In genomic region chr5:144173648-144174047, GRCm38 (mm10) we compare ENCODE assay signal across 23 mouse cellular contexts. TPM values are rescaled to one million over a fixed set of nuclear protein-coding genes. Genes with fewer than 3 reads are reported as not detected.
DNase-seq lines count a peak whose midpoint lies in the region; ATAC-seq and TF ChIP-seq lines count a peak whose summit lies in the region.
"Had no signal": no experiment of that assay in that cellular context is flagged by ENCODE, and none has a peak within 500 bp of the region (broad histone marks: within the 10 kb centered on the region; RNA-seq: fewer than 3 reads in every experiment).

No protein-coding gene starts in this region.

- DNase-seq in forebrain, embryonic 11.5 days (ENCODE audit: low spot score), result peak; percentile 43
- peak; percentile 91 for DNase-seq in heart, adult 11 months
- no peak for DNase-seq in heart, adult 2 months
- DNase-seq in midbrain, embryonic 10.5 days (ENCODE audit: low spot score), result peak; percentile 10
- no peak for DNase-seq in midbrain, postnatal 0 days (ENCODE audit: low spot score)
- DNase-seq: adrenal gland, adult 2 months; adrenal gland, adult 8-10 months; adrenal gland, postnatal 10 days; adrenal gland, postnatal 14 days; adrenal gland, postnatal 25 days; adrenal gland, postnatal 36 days; B cell, adult 2 months; cerebellum, adult 11 months; cerebellum, adult 11-12 months had no signal

- TF ChIP-seq POLR2A in heart, adult 2 months (IDR thresholded peaks at IDR 0.05; ENCODE audit: insufficient read depth, low read depth, low read length), result no peak

- H3K4me1 ChIP-seq in forebrain, embryonic 11.5 days (replicated peaks; ENCODE audit: control insufficient read depth, insufficient read depth, low read length), result no peaks in the 10 kb centered on the region
- H3K4me1 ChIP-seq in forebrain, embryonic 12.5 days, result no peaks in the 10 kb centered on the region; the same call in 1 of the 2 replicates
- no peaks in the 10 kb centered on the region; the same call in 1 of the 2 replicates for H3K4me1 ChIP-seq in heart, adult 2 months (ENCODE audit: control insufficient read depth, insufficient read depth, low read length)
- peaks cover 3% of the 10 kb centered on the region; the same call in 1 of the 2 replicates for H3K4me1 ChIP-seq in midbrain, embryonic 10.5 days
- no peaks in the 10 kb centered on the region for H3K4me1 ChIP-seq in midbrain, postnatal 0 days (ENCODE audit: insufficient read depth, low read length)

- H3K4me2 ChIP-seq in forebrain, embryonic 11.5 days (ENCODE audit: low read depth, low read length, severe bottlenecking), result no peak overlapping the region
- H3K4me2 ChIP-seq in forebrain, embryonic 12.5 days, result no peak overlapping the region
- no peak overlapping the region for H3K4me2 ChIP-seq in midbrain, postnatal 0 days (ENCODE audit: low read depth, low read length, poor library complexity, severe bottlenecking)

- peaks cover 14% of the 10 kb centered on the region for H3K36me3 ChIP-seq in forebrain, embryonic 11.5 days (ENCODE audit: control insufficient read depth, insufficient read depth, low read length)
- peaks cover 87% of the 10 kb centered on the region for H3K36me3 ChIP-seq in forebrain, embryonic 12.5 days (replicated peaks)
- no peaks in the 10 kb centered on the region for H3K36me3 ChIP-seq in heart, adult 2 months (ENCODE audit: control insufficient read depth, insufficient read depth, low read length)
- H3K36me3 ChIP-seq in midbrain, embryonic 10.5 days, result peaks cover 95% of the 10 kb centered on the region
- H3K36me3 ChIP-seq in midbrain, postnatal 0 days (ENCODE audit: insufficient read depth, low read length), result peaks cover 62% of the 10 kb centered on the region

- ATAC-seq in forebrain, embryonic 11.5 days (replicated peaks; ENCODE audit: low FRiP score), result no peak
- no peak for ATAC-seq in forebrain, embryonic 12.5 days (ENCODE audit: low FRiP score)
- no peak for ATAC-seq in midbrain, postnatal 0 days (ENCODE audit: low FRiP score)
- ATAC-seq in erythroblast, adult 5-6 weeks (replicated peaks; ENCODE audit: low FRiP score, poor library complexity, severe bottlenecking), result 0 out of 2 replicates have a peak, but pooled peaks have one; percentile 7
- ATAC-seq in erythroid progenitor cell, adult 5-6 weeks (replicated peaks; ENCODE audit: low FRiP score, poor library complexity, severe bottlenecking), result no peak
- ATAC-seq: activated CD4-positive, CD25-positive, alpha-beta regulatory T cell, adult 4 months; CD4-positive, CD25-positive, alpha-beta regulatory T cell, adult 4 months; Patski had no signal

- 95% methylated on average over 18 of the region's 18 CpGs for WGBS in forebrain, embryonic 11.5 days
- 96% methylated on average over 18 of the region's 18 CpGs for WGBS in forebrain, embryonic 12.5 days
- WGBS in heart, adult 2 months, result 93% methylated on average over 18 of the region's 18 CpGs
- WGBS in midbrain, embryonic 10.5 days, result 93% methylated on average over 18 of the region's 18 CpGs
- WGBS in midbrain, postnatal 0 days, result 94% methylated on average over 18 of the region's 18 CpGs

- H3K9ac ChIP-seq in forebrain, embryonic 11.5 days (ENCODE audit: low read length), result no peak overlapping the region
- no peak overlapping the region for H3K9ac ChIP-seq in forebrain, embryonic 12.5 days
- H3K9ac ChIP-seq in heart, adult 2 months (ENCODE audit: low read depth, low read length), result no peak overlapping the region
- H3K9ac ChIP-seq in midbrain, postnatal 0 days (replicated peaks; ENCODE audit: low read length, poor library complexity, severe bottlenecking), result no peak overlapping the region

- H3K27ac ChIP-seq in forebrain, embryonic 11.5 days (ENCODE audit: low read depth, low read length), result no peak overlapping the region
- H3K27ac ChIP-seq in forebrain, embryonic 12.5 days, result no peak overlapping the region
- no peak overlapping the region for H3K27ac ChIP-seq in heart, adult 2 months
- no peak overlapping the region for H3K27ac ChIP-seq in midbrain, embryonic 10.5 days (replicated peaks)
- no peak overlapping the region for H3K27ac ChIP-seq in midbrain, postnatal 0 days (ENCODE audit: low read depth, low read length)

- H3K27me3 ChIP-seq in forebrain, embryonic 11.5 days (ENCODE audit: control insufficient read depth, insufficient read depth, low read length), result no peaks in the 10 kb centered on the region
- H3K27me3 ChIP-seq in forebrain, embryonic 12.5 days, result no peaks in the 10 kb centered on the region
- H3K27me3 ChIP-seq in heart, adult 2 months (ENCODE audit: control insufficient read depth, insufficient read depth, low read length), result no peaks in the 10 kb centered on the region
- no peaks in the 10 kb centered on the region for H3K27me3 ChIP-seq in midbrain, embryonic 10.5 days (ENCODE audit: low read depth, poor library complexity, severe bottlenecking)
- no peaks in the 10 kb centered on the region for H3K27me3 ChIP-seq in midbrain, postnatal 0 days (ENCODE audit: insufficient read depth, low read length)
- H3K27me3 ChIP-seq: CH12.LX, Patski had no signal

- TF ChIP-seq CTCF in heart, adult 2 months (IDR thresholded peaks at IDR 0.05), result no peak
- TF ChIP-seq CTCF in midbrain, postnatal 0 days (IDR thresholded peaks at IDR 0.05), result no peak

- H3K9me3 ChIP-seq in forebrain, embryonic 11.5 days (ENCODE audit: control insufficient read depth, low read length), result no peaks in the 10 kb centered on the region
- no peaks in the 10 kb centered on the region for H3K9me3 ChIP-seq in forebrain, embryonic 12.5 days
- no peaks in the 10 kb centered on the region for H3K9me3 ChIP-seq in midbrain, embryonic 10.5 days (replicated peaks)
- H3K9me3 ChIP-seq in midbrain, postnatal 0 days (ENCODE audit: low read length), result no peaks in the 10 kb centered on the region
- H3K9me3 ChIP-seq: G1E had no signal

- intact Hi-C loops in heart, adult 2 months (cut with DNase I), result no loop called here

- no peak for TF ChIP-seq EP300 in heart, adult 2 months (IDR thresholded peaks at IDR 0.05; ENCODE audit: insufficient read depth, low read depth, low read length)

- no peak overlapping the region for H3K4me3 ChIP-seq in forebrain, embryonic 11.5 days (ENCODE audit: low read depth, low read length)
- no peak overlapping the region for H3K4me3 ChIP-seq in forebrain, embryonic 12.5 days (replicated peaks)
- no peak overlapping the region for H3K4me3 ChIP-seq in heart, adult 2 months
- no peak overlapping the region for H3K4me3 ChIP-seq in midbrain, embryonic 10.5 days
- H3K4me3 ChIP-seq in midbrain, postnatal 0 days (ENCODE audit: low read depth, low read length), result no peak overlapping the region

- no peaks in the 10 kb centered on the region for H3K79me2 ChIP-seq in heart, adult 2 months (replicated peaks; ENCODE audit: control insufficient read depth, insufficient read depth, low read length)

RNA-seq across cellular contexts. Expression of gene Bhlha15, which starts 16.4 kb away (rescaled TPM):
- polyA plus RNA-seq in forebrain, embryonic 11.5 days (2014; fragmentation: Nextera tagmentation; extraction: Ambion mirVana), result 0.12 TPM in 1 of 2 replicates, not detected in the other
- polyA plus RNA-seq in forebrain, embryonic 12.5 days (2016; fragmentation: Nextera tagmentation; extraction: Ambion mirVana), result 0.09 and 0.13 TPM in 2 replicates
- not detected for total RNA-seq in heart, adult 2 months (2021)
- polyA plus RNA-seq in heart, adult 2 months (2012; rRNA removed), result 0.08 and 0.12 TPM in 2 replicates
- polyA plus RNA-seq in midbrain, embryonic 10.5 days (2016; fragmentation: Nextera tagmentation; extraction: Ambion mirVana), result 0.07 and 0.16 TPM in 2 replicates
- 0.09 TPM in 1 of 2 replicates, not detected in the other for total RNA-seq in midbrain, postnatal 0 days (2014; rRNA removed)
- polyA plus RNA-seq in midbrain, postnatal 0 days (2015; fragmentation: Nextera tagmentation; extraction: Ambion mirVana), result 0.06 and 0.09 TPM in 2 replicates
- 0.19 TPM in 1 of 2 replicates, not detected in the other for total RNA-seq in erythroblast, adult 5-6 weeks (2015; ENCODE audit: low replicate concordance)
- not detected in 2 replicates for total RNA-seq in erythroblast, adult 5-6 weeks (2017; ENCODE audit: low replicate concordance)
- not detected in 2 replicates for total RNA-seq in erythroid progenitor cell, adult 5-6 weeks (2015; ENCODE audit: low replicate concordance)
- not detected in 2 replicates for total RNA-seq in erythroid progenitor cell, adult 5-6 weeks (2017; ENCODE audit: low replicate concordance)
- polyA plus RNA-seq: C2C12 had no signal

RNA-seq across cellular contexts. Expression of gene Tecpr1, which starts 49.8 kb away (rescaled TPM):
- polyA plus RNA-seq in forebrain, embryonic 11.5 days (2014; fragmentation: Nextera tagmentation; extraction: Ambion mirVana), result 17.5 and 20.1 TPM in 2 replicates
- 31.7 and 32.3 TPM in 2 replicates for polyA plus RNA-seq in forebrain, embryonic 12.5 days (2016; fragmentation: Nextera tagmentation; extraction: Ambion mirVana)
- total RNA-seq in heart, adult 2 months (2021), result 10 to 100 TPM; 24.2 to 27.6 TPM
- 33.7 and 34.9 TPM in 2 replicates for polyA plus RNA-seq in heart, adult 2 months (2012; rRNA removed)
- polyA plus RNA-seq in midbrain, embryonic 10.5 days (2016; fragmentation: Nextera tagmentation; extraction: Ambion mirVana), result 21.7 and 27.7 TPM in 2 replicates
- 65.4 and 68.4 TPM in 2 replicates for total RNA-seq in midbrain, postnatal 0 days (2014; rRNA removed)
- polyA plus RNA-seq in midbrain, postnatal 0 days (2015; fragmentation: Nextera tagmentation; extraction: Ambion mirVana), result 36.0 and 37.3 TPM in 2 replicates
- total RNA-seq in erythroblast, adult 5-6 weeks (2015; ENCODE audit: low replicate concordance), result 0.38 and 2.1 TPM in 2 replicates
- 0.56 and 0.94 TPM in 2 replicates for total RNA-seq in erythroblast, adult 5-6 weeks (2017; ENCODE audit: low replicate concordance)
- total RNA-seq in erythroid progenitor cell, adult 5-6 weeks (2015; ENCODE audit: low replicate concordance), result 2.9 and 8.3 TPM in 2 replicates
- total RNA-seq in erythroid progenitor cell, adult 5-6 weeks (2017; ENCODE audit: low replicate concordance), result 2.1 and 6.2 TPM in 2 replicates

Comparison
In these comparisons a context has a peak if more than half of its experiments do, and no peak if none do; other contexts are left out.
1. DNase-seq: peak in forebrain, embryonic 11.5 days (single experiment), heart, adult 11 months (single experiment) and midbrain, embryonic 10.5 days (single experiment); none in heart, adult 2 months (0 of 2) and midbrain, postnatal 0 days (single experiment).